Mouse (Mus musculus) cerebellum, adult 8-10 months (tissue): ENCODE data around the gene Shf.
"Not testable (repeated sequence)": the region's sequence is repeated elsewhere in the genome, so short reads cannot be mapped to it uniquely, and the experiment has no call there.

Source experiments
- DNase-seq: peaks from one replicate; pipeline ENCODE4 v3.0.0; 2022

Shf gene

GRCm38 (mm10) chr2:122368995-122369739, at the start of gene Shf:
TSS of gene Shf (minus strand) at chr2:122369162.
- DNase-seq: peak; percentile 89

GRCm38 (mm10) chr2:122408928-122409327, 40.0 kb upstream of the Shf start:
- DNase-seq: no peak

GRCm38 (mm10) chr2:122407607-122408006, 38.6 kb upstream of the Shf start:
- no peak for DNase-seq

- no peak for DNase-seq
Observed at GRCm38 (mm10) chr2:122396150-122396549, 27.2 kb upstream of the Shf start.

- not testable (repeated sequence) for DNase-seq
Observed at GRCm38 (mm10) chr2:122387135-122387534, 18.2 kb upstream of the Shf start.

- DNase-seq: no peak
Observed at GRCm38 (mm10) chr2:122385095-122385494, 16.1 kb upstream of the Shf start.

GRCm38 (mm10) chr2:122382121-122382520, 13.2 kb upstream of the Shf start:
- peak; percentile 2 for DNase-seq

GRCm38 (mm10) chr2:122381329-122382103, 12.6 kb upstream of the Shf start:
- no peak for DNase-seq

GRCm38 (mm10) chr2:122380768-122381311, 11.9 kb upstream of the Shf start:
- peak; percentile 71 for DNase-seq

GRCm38 (mm10) chr2:122379292-122379650, 10.3 kb upstream of the Shf start:
- peak; percentile 16 for DNase-seq

- peak; percentile 48 for DNase-seq
Observed at GRCm38 (mm10) chr2:122378421-122379291, 9.7 kb upstream of the Shf start.

GRCm38 (mm10) chr2:122377751-122378246, 8.8 kb upstream of the Shf start:
- peak; percentile 76 for DNase-seq

- peak; percentile 99 for DNase-seq
Observed at GRCm38 (mm10) chr2:122377215-122377674, 8.3 kb upstream of the Shf start.

GRCm38 (mm10) chr2:122376041-122376561, 7.1 kb upstream of the Shf start:
- DNase-seq: peak; percentile 57

- DNase-seq: peak; percentile 99
Observed at GRCm38 (mm10) chr2:122375391-122375991, 6.5 kb upstream of the Shf start.

- DNase-seq: peak; percentile 48
Observed at GRCm38 (mm10) chr2:122374666-122375331, 5.8 kb upstream of the Shf start.

- DNase-seq: peak; percentile 9
Observed at GRCm38 (mm10) chr2:122374012-122374411, 5.0 kb upstream of the Shf start.

GRCm38 (mm10) chr2:122372541-122372940, 3.6 kb upstream of the Shf start:
- peak; percentile 2 for DNase-seq

- no peak for DNase-seq
Observed at GRCm38 (mm10) chr2:122372067-122372466, 3.1 kb upstream of the Shf start.

- peak; percentile 19 for DNase-seq
Observed at GRCm38 (mm10) chr2:122370101-122370750, 1.3 kb upstream of the Shf start.
